Mouse (Mus musculus): ENCODE results near the gene Crb2.
A peak's percentile ranks its signal among the peaks of the same experiment; 100 is the strongest.

Crb2 gene

DNA sequence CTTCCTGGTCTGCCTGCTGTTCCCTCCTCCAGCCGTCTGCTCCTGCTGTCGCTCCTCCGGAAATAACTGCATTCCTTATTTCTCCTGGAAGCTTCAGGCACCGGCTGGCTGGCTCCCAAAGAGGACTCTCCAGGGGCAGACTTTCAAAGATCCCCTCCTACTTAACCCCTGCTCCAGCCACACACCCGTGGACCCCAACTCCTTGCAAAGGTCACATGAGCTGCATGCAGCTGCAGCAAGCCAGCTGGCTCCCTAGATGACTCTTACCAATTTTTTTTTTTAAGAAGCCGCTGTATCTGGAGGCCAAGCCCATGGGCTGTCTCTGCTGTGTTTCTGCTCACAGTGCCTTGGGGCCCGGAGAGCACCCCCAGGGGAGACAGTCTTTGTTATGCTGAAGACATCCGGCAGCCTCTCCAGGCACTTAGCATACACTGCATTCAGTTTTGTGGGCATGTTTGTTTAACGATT lies 8.9 kb upstream of the Crb2 start:
- DNase-seq = no peak

DNA sequence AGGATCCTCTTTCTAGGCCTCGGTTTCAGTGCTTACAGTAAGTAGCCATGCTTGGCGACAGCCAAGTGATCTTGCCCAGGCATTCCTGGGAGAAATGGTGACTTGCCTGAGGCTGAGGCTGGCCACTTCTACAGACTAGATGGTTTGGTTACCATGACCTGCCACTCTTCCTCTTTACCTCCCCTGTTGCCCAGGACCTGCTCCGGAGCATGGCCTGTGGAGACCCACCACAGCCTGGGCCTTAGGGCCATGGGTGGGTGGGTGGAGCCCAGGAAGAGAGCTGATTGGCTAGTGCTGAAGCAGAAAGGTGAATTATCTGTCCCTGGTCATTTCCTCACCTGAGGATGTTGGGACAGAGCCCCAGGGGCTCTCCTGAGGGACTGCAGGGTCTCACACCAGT lies 8.3 kb upstream of the Crb2 start:
- no peak for DNase-seq

DNA sequence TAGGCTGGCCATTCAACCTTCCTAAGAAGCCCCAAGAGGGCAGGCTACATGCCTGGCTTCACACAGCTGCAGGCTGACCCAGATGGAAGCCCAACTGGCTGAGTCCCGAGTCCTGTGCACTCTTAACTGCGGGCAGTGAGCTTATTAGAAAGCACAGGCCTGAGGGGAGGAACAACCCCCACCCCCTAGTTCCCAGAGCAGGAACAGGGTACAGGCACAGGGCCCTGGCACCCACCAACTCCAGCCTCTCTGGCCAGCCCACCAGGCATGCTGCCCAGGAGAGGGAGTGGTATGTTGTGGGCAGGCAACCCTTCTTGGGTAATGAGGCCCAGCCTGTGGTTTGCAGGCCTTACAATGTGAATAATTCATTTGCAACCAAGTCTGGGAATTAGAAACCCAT lies 7.1 kb upstream of the Crb2 start:
- DNase-seq = no peak

- no peak for DNase-seq
These were observed 6.3 kb upstream of the Crb2 start for GRCm38 (mm10) chr2:37769793-37770192.

DNA sequence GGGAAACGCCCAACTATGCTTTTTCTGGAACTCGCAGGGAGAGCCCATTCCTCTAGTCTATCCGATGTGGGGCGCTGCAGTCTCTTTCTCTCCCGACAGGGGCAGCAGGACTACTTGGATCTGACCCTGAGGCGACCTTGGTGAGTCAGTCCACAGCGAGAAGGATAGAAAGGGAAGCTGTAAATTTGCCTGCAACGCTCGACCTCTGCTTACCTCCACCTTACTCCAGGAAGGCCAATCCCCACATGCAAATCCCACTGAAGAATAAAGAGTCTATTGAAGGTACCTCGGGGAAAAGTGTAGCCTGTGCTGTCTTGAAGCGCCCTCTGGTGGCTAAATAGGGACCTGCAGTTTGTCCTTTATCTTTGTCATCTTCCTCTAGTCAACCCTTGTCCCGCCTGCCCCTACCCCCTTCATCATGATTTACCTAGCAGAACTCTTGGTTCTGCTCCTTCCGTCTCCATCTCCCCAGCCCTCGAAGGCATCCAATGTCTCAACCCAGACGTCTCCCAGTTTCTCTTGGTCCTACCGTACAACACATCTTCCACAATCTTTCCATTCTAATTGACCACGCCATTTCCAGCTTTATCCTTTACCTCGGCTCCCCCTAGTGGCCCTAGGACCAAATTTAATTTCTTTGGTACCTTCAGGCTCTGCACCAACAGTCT lies 4.3 kb upstream of the Crb2 start:
- peak; percentile 97 for DNase-seq

- DNase-seq = no peak
These were observed 1.5 kb upstream of the Crb2 start for GRCm38 (mm10) chr2:37774571-37774970.

GRCm38 (mm10) chr2:37776611-37777411 lies 762 bp downstream of the Crb2 start:
- DNase-seq = no peak

DNA sequence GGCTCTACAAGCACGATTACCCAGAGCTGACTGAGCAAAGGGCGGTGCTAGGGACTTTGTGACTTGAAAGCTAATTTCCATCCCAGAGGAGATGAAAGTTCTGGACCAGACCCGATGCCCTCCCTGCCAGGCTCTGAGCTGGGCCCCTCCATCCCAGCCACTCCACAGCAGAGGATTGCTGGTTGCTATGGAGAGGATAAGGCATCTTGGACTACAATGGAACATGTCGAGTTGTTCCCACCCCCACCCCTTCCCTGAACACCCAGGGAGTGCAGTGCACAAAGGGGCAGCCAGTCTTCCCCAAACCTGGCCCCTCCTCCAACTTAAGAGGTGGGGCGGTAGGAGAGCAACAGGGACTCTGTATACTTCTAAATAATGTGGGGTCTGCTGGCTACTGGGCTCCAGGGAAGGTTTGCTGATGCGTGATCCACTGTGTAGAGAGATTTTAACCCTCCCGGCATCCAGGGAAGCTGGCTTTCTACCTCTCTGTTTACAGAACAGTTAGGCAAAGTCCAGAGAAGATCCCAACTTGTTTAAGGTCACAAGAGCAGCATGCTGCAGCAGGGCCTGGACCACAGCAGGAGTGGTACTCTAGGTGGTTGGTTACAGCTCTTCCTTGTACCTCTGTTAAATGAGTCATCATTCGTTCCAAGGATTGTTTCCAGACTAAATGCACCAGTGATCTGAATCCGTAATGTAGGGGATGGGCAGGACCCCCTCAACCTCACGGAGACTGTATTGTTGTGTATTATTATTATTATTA lies 2.1 kb downstream of the Crb2 start:
- no peak for DNase-seq

GRCm38 (mm10) chr2:37780270-37780929 lies 4.4 kb downstream of the Crb2 start:
- DNase-seq = no peak

DNA sequence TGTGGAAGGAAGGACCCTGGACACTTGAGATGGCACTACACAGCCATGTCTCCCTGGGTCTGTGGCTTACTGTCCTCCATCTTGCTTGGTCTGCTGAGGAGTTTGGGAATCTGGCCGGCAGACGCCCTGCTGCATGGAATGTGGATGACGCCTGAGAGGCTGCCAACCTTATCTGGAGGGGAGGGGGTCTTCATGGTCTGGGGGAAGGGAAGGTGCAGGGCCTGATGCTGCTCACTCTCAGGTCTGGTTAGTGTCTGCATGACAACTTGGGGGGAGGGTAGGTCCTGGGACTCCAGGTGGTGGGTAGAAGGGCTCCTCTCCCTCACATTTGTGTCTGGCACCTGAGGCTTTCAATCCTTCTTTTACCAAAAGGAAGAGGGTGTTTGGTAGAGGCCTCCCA lies 5.4 kb downstream of the Crb2 start:
- DNase-seq = no peak

DNA sequence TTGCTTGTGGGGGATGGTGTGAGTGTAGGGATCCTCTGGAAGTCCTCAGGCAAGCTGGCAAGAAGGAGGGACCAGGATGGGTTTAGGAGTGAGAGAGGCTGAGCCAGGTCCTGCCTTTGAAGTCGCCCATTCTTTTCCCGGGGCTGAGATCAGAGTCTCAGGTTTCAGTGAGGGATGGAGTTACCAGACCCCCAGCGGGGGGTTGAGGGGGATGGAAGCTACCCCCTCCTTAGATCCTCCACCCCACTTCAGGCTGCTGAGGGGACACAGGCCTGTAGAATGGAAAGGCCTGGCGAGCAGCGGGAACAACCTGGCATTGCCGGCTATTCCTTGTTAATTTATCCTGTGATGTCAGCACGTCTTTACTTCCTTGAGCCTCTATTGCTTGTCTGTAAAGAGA lies 6.0 kb downstream of the Crb2 start:
- no peak for DNase-seq

DNA sequence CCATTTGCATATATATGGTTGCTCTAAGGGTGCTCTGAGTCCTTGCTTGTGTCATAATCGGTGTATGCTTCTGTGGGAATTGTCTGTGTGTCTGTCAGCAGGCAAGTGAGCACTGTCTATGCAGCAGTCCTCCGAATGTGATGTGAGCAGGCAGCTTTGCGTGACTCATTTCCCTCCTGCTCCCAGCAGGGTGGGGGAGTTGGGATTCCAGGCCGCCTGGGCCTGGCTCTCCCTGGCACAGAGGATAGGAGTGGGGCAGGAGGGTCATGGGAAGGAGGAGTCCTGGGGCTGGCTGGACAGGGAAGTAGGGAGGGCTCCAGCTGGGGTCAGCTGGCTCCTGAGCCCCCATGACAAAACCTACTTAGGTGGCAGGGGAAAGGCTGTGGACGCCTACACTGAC lies 8.4 kb downstream of the Crb2 start:
- no peak for DNase-seq

DNA sequence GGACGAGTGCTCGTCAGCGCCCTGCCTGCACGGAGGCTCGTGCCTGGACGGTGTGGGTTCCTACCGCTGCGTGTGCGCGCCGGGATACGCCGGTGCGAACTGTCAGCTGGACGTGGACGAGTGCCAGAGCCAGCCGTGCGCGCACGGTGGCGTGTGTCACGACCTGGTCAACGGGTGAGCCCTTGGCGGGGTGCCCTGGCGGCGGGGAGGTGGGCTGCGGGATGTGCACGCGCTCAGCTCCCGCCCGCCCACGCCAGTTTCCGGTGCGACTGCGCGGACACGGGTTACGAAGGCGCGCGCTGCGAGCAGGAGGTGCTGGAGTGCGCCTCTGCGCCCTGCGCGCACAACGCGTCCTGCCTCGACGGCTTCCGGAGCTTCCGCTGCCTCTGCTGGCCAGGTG lies 10.4 kb downstream of the Crb2 start:
- DNase-seq = no peak

- peak; percentile 41 for DNase-seq
These were observed 12.3 kb downstream of the Crb2 start for GRCm38 (mm10) chr2:37788176-37788962.

GRCm38 (mm10) chr2:37789029-37789428 lies 13.0 kb downstream of the Crb2 start:
- no peak for DNase-seq

DNA sequence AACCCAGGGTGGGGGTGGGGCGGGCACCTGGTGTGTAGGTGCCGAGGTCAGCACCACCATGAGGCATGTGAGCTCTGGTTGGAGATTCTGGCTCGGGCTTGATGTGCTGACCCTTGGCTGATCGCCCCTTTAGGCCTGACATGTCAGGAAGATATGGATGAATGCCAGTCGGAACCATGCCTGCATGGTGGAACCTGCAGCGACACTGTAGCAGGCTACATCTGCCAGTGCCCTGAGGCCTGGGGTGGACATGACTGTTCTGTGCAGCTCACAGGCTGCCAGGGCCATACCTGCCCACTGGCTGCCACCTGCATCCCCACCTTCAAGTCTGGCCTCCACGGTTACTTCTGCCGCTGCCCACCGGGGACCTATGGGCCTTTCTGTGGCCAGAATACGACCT lies 13.9 kb downstream of the Crb2 start:
- DNase-seq = peak; percentile 41

GRCm38 (mm10) chr2:37790738-37791137 lies 14.7 kb downstream of the Crb2 start:
- DNase-seq = peak; percentile 41

DNA sequence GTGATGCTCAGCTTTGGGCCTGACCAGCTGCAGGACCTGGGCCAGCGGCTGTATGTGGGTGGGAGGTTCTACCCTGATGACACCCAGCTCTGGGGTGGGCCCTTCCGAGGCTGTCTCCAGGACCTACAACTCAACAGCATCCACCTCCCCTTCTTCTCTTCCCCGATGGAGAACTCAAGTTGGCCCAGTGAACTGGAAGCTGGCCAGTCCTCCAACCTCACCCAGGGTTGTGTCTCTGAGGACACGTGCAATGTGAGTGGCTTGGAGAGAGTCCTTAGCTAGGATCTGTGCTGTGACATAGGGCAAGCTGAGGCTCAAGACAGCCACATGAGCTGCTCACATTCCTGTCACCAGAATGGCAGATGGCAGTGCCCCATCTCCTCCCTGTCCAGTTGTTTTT lies 15.3 kb downstream of the Crb2 start:
- DNase-seq = no peak

- no peak for DNase-seq
These were observed 20.0 kb downstream of the Crb2 start for GRCm38 (mm10) chr2:37796021-37796420.

GRCm38 (mm10) chr2:37797046-37797445 lies 21.0 kb downstream of the Crb2 start:
- no peak for DNase-seq

DNA sequence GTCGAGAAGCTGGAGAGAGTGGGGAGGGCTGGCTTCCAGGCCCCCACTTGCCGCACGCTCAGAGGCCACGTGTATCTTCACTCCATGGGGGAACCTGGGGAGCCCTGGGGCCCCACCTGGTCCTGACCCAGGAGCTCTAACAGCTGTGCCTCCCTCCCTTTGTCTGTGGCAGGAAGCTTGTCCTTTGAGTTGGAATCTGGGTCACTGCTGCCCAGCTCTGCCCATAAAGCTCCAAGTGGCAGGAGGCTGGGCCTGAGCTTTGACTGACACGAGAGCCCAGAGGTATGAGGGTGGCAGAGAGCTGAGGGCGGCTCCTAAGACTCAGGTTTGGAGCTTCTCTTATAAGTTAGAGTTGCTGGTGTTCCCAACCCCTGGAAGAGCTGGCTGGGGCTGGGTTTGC lies 23.1 kb downstream of the Crb2 start:
- DNase-seq = no peak

DNA sequence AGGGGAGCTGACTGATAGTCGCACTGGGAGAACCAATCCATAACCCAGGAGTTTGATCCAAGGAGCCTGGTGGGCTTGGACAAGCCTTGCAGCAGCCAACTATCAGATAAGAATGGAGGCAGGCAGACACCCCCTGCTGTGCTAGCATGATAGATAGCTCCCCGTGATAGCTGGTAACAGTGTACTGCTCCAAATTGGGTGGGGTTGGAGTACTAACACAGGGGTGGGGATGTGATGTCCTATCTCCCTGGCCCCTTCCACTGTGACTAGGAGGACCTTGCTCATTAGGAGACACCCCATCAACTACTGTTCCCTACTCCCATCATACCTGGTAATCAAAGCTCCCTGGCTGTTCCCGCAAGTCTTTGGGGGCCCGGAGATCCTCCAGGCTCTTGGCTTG lies 25.6 kb downstream of the Crb2 start:
- no peak for DNase-seq
